Mouse (Mus musculus) intestine, postnatal 0 days (tissue): ENCODE data around the gene Gabarapl1. TPM values are rescaled to one million over a fixed set of nuclear protein-coding genes. Genes with fewer than 3 reads are reported as not detected.
"Not testable (repeated sequence)": the region's sequence is repeated elsewhere in the genome, so short reads cannot be mapped to it uniquely, and the experiment has no call there.

ENCODE experiments used
- ATAC-seq: fragments of 200-750 bp; cut with Nextera tagmentation; 2 replicates; pipeline ENCODE4 v1.8.0; 2017; ENCODE audit warnings: mild to moderate bottlenecking, moderate TSS enrichment, moderate library complexity
- H3K27ac ChIP-seq: fragments of 300-500 bp; sonication (generic); 2 replicates; pipeline ENCODE4 v1.5.1; 2014; ENCODE audit warnings: mild to moderate bottlenecking, low read depth, low read length, moderate library complexity
- H3K27me3 ChIP-seq: fragments of 300-500 bp; sonication (generic); replicated peaks from 2 replicates; pipeline ENCODE4 v1.6.1; 2014; ENCODE audit warnings: low read length, mixed read lengths; ENCODE audit not compliant: control insufficient read depth, insufficient read depth
- H3K36me3 ChIP-seq: fragments of 300-500 bp; sonication (generic); 2 replicates; pipeline ENCODE4 v1.6.1; 2014; ENCODE audit warnings: mild to moderate bottlenecking, moderate library complexity; ENCODE audit not compliant: control insufficient read depth, insufficient read depth
- H3K4me1 ChIP-seq: fragments of 300-500 bp; sonication (generic); replicated peaks from 2 replicates; pipeline ENCODE4 v1.6.1; 2014; ENCODE audit warnings: antibody characterized with exemption, low read length, mixed read lengths; ENCODE audit not compliant: control insufficient read depth, insufficient read depth
- H3K4me2 ChIP-seq: fragments of 300-500 bp; sonication (generic); replicated peaks from 2 replicates; pipeline ENCODE4 v1.6.1; 2014; ENCODE audit warnings: low read depth, mild to moderate bottlenecking, moderate library complexity
- H3K4me3 ChIP-seq: fragments of 300-500 bp; sonication (generic); 2 replicates; pipeline ENCODE4 v1.5.1; 2014; ENCODE audit warnings: low read depth, low read length
- H3K9ac ChIP-seq: fragments of 300-500 bp; sonication (generic); 2 replicates; pipeline ENCODE4 v1.6.1; 2014; ENCODE audit warnings: mild to moderate bottlenecking, low read depth, low read length
- H3K9me3 ChIP-seq: fragments of 300-500 bp; sonication (generic); 2 replicates; pipeline ENCODE4 v1.6.1; 2016; ENCODE audit warnings: mixed run types; ENCODE audit not compliant: control insufficient read depth
- CTCF ChIP-seq: sonication (generic); IDR thresholded peaks from 2 replicates; pipeline ENCODE4 v1.5.1; 2016; ENCODE audit warnings: low read depth, mild to moderate bottlenecking, control low read depth, antibody characterized with exemption, moderate library complexity
- WGBS: fragments of 180-500 bp; shearing (Covaris S2); extraction: QIAGEN DNeasy Blood & Tissue Kit; methylation state at CpG from one replicate; pipeline ENCODE4 v1.1.7; 2014; 5-methylcytosine and 5-hydroxymethylcytosine counted together
- polyA plus RNA-seq: library from polyadenylated mRNA; unstranded; fragments of >200 nt; fragmentation: Nextera tagmentation; extraction: Ambion mirVana; gene quantifications from 2 replicates; pipeline ENCODE4 v1.2.1, GENCODE M21; 2015

Gene Gabarapl1
- 30.7 and 31.8 TPM in 2 replicates for polyA plus RNA-seq

DNA sequence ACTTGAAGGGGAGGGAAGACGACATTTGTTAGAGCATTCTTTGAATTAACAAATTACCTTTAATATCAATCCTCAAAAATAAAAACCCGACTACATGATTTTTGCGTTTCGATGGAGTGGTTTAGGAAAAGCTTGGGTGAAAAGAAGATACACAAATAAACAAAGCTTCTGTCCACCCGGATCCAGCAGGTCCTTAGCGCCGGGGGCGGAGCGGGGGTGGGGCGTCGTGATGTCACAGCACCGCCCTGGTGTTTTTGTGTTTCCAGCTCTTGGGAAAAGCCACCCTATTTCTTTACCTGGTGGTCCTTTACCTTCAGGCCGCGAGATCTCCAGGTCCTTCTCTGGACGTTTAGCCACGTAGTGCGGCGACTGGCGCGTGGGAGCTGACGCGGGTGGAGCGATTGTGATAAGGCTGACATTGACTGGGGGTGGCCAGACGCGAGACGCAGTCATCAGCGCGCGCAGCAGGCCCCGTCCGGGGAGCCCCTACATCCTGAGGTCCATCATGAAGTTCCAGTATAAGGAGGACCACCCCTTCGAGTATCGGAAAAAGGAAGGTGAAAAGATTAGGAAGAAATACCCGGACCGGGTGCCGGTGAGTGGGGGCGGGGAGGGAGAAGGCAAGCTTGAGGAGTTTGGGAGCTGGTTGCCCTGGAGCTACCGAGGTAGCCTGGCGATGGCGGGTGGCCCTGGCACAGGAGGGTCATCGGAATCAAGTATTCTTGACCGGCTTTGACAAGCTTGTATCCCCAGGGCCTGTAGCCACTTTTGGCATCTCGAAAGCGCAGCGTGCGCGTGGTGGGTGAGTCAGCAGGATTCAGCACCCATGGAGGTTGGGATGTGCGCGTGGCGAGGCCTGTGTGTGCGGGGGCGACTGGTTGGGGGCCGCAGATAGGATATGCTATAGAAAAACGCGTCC, at the start of gene Gabarapl1:
Gene Gabarapl1 (plus strand): TSS at position 219 of the 919 bp plus-strand sequence.
- H3K9ac ChIP-seq = peak within 1 kb of the TSS; percentile 79
- H3K36me3 ChIP-seq = no peaks in the 10 kb centered on the region
- H3K27ac ChIP-seq = peak within 1 kb of the TSS; percentile 79
- TF ChIP-seq CTCF = no peak
- H3K27me3 ChIP-seq = no peaks in the 10 kb centered on the region
- no peaks in the 10 kb centered on the region for H3K9me3 ChIP-seq
- peak; percentile 86 for ATAC-seq
- H3K4me2 ChIP-seq = peak within 1 kb of the TSS; percentile 92
- peak within 1 kb of the TSS; percentile 93 for H3K4me3 ChIP-seq
- H3K4me1 ChIP-seq = no peaks in the 10 kb centered on the region
- WGBS = under 1% methylated on average over 55 of the region's 55 CpGs

DNA sequence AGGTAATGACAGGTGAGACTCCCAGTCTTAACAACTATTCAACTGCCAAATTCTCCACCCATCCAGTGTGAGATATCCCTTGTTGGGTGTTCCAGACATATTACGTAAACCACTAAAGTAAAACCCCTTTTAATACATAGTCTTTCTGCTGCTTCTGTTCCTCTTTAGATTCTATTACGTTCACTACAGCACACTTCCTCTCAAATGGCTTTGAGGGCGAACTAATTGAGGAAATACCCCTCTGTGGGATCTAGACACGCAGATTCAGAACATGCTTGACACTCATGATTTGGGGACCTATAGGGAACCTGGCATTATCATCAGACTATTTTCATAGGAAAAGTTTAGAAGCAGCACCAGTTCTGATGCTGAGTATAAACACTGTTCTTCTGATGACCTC, 38.0 kb upstream of the Gabarapl1 start:
- Histone ChIP-seq H3K27ac (no peak overlapping the region), H3K36me3 (no peaks in the 10 kb centered on the region), H3K4me1 (no peaks in the 10 kb centered on the region), H3K27me3 (no peaks in the 10 kb centered on the region), H3K4me2 (no peak overlapping the region), H3K9me3 (no peaks in the 10 kb centered on the region), H3K9ac (no peak overlapping the region), H3K4me3 (no peak overlapping the region)
- ATAC-seq = no peak
- WGBS = 80% methylated on average over 4 of the region's 4 CpGs
- no peak for TF ChIP-seq CTCF

DNA sequence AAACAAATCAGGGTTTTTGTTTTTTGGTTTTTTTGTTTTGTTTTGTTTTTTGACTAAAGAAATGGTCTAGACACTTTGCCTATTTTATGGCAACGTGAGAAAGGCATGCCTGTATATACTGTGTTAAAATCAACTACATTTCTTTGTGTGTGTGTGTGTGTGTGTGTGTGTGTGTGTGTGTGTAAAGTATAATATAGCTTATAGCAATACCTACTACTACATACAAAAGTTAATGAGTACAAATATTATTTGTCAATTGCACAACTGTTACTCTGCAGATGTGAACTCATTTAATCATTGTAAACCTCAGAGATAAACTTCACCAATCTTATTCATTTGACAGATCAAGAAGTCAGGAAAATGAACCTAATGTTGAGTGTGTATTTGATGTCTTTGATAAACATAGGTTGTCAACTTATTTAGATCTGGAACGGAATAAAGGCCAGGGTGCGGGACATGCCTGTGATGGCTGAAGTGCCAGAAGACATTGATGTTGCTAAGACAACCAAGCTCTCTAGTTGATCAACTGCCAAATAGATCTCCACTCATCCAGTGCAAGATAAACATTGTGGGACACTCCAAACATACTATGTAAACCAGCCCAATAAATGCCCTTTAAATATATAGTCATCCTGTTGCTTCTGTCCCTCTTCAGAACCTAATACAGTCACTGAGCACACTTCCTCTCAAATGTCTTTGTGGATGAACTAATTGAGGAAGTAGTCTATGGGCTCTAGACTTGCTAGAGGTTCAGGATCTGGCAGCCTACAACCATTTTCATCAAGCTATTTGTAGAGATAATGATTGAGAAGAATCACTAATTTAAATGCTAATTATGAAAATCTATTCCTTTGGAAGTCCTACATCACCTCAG, 35.4 kb upstream of the Gabarapl1 start:
- H3K27me3 ChIP-seq = no peaks in the 10 kb centered on the region
- no peak overlapping the region for H3K4me3 ChIP-seq
- 69% methylated on average over 3 of the region's 3 CpGs for WGBS
- no peaks in the 10 kb centered on the region for H3K9me3 ChIP-seq
- no peak overlapping the region for H3K4me2 ChIP-seq
- TF ChIP-seq CTCF = no peak
- no peak overlapping the region for H3K27ac ChIP-seq
- no peak for ATAC-seq
- H3K4me1 ChIP-seq = no peaks in the 10 kb centered on the region
- H3K36me3 ChIP-seq = no peaks in the 10 kb centered on the region
- no peak overlapping the region for H3K9ac ChIP-seq

DNA sequence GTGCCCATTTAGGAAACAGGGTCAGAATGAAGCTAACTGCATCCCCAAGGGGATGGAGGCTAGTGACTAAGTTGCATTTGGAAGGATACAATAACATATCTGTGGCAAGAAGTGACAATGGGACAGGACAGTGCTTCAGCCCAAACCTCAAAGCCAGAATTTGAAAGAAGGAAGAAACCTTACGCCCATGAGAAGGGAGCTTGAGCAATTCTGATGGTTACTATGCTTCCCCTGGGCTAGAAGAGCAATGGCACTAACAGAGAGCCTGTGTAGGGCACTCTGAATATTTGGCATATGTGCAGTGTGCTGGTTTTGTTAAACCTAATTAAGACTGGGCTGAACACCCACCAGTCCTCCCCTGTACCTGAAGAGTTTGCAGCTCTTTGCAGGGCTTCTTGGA, 33.4 kb upstream of the Gabarapl1 start:
- not testable (repeated sequence) for H3K9ac ChIP-seq, H3K4me2 ChIP-seq, H3K36me3 ChIP-seq, H3K4me1 ChIP-seq, H3K27me3 ChIP-seq, ATAC-seq, H3K27ac ChIP-seq, H3K4me3 ChIP-seq, H3K9me3 ChIP-seq
- 97% methylated on average over 1 of the region's 1 CpGs for WGBS

DNA sequence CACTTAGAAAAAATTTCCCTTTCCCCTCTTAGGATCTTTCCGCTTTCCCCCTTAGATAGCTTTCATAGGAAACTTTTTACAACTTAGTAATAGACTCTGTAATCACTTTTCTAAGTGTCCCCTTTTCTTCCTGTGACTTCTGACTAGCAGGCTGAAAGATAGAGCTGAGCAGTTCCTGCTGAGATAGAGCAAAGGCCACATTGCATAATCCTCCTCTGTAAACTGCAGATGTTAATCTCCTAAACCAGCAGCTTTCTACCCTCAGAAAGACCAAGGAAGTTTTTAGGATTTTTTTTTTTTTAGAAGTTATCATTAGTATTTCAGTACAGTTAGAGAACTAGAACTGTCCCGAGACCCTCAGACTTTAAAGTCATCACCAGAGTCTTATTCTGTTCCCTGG, 29.5 kb upstream of the Gabarapl1 start:
- no peaks in the 10 kb centered on the region for H3K36me3 ChIP-seq
- no peaks in the 10 kb centered on the region for H3K4me1 ChIP-seq
- 70% methylated on average over 2 of the region's 2 CpGs for WGBS
- TF ChIP-seq CTCF = no peak
- H3K4me2 ChIP-seq = no peak overlapping the region
- H3K27me3 ChIP-seq = no peaks in the 10 kb centered on the region
- no peak for ATAC-seq
- H3K9me3 ChIP-seq = no peaks in the 10 kb centered on the region
- H3K4me3 ChIP-seq = no peak overlapping the region
- no peak overlapping the region for H3K27ac ChIP-seq
- no peak overlapping the region for H3K9ac ChIP-seq

DNA sequence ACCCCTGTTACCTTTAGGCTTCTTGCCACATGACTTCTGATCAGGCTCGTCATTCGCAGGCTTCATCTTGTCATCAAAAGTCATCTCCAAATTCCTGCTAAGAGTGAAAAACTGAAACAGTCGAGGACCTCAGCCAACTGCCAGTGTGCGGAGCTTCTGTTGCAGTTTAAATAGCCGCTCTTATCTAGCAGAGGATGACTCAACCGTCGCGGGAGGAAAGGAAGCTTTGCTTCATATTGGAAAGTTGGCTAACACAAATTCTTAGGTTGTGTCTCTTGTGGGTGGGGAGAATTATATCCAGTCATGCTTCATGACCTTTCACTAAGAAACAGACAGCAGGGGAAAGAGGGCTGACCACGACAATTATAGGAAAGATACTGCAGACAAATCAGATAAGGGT, 25.9 kb upstream of the Gabarapl1 start, which contains the start of gene Olr1:
Gene Olr1 (minus strand): TSS at position 142 of the 400 bp plus-strand sequence.
- Histone ChIP-seq H3K4me1 (no peaks in the 10 kb centered on the region), H3K27ac (no peak within 1 kb of the TSS), H3K4me3 (no peak within 1 kb of the TSS), H3K4me2 (no peak within 1 kb of the TSS), H3K27me3 (no peaks in the 10 kb centered on the region), H3K36me3 (no peaks in the 10 kb centered on the region), H3K9me3 (no peaks in the 10 kb centered on the region), H3K9ac (no peak within 1 kb of the TSS)
- 66% methylated on average over 9 of the region's 9 CpGs for WGBS
- TF ChIP-seq CTCF = no peak
- ATAC-seq = no peak
